In genomic region chr1:87258484-87258883, GRCm38 (mm10) we compare ENCODE assay signal across 9 mouse cellular contexts. TPM values are rescaled to one million over a fixed set of nuclear protein-coding genes. Genes with fewer than 3 reads are reported as not detected.
DNase-seq lines count a peak whose midpoint lies in the region; TF ChIP-seq lines count a peak whose summit lies in the region.
"Had no signal": no experiment of that assay in that cellular context is flagged by ENCODE, and none has a peak within 500 bp of the region (broad histone marks: within the 10 kb centered on the region; RNA-seq: fewer than 3 reads in every experiment).

No protein-coding gene starts in this region.

- DNase-seq in liver, adult 2 months (ENCODE audit: extremely low read depth, low read depth, low spot score) = peak; percentile 72
- DNase-seq in liver = no peak
- peak; percentile 70 for DNase-seq in adrenal gland, postnatal 10 days
- peak; percentile 36 for DNase-seq in embryo, embryonic 10.5 days (ENCODE audit: low spot score)
- DNase-seq in kidney, postnatal 14 days = peak; percentile 61
- no peak for DNase-seq in MN1 (ENCODE audit: low spot score)
- no peak for DNase-seq in spleen, adult 18-20 months

- no peaks in the 10 kb centered on the region for H3K36me3 ChIP-seq in liver, adult 2 months (ENCODE audit: control insufficient read depth, insufficient read depth, low read length)

- H3K27ac ChIP-seq in liver, adult 2 months (replicated peaks; ENCODE audit: insufficient read depth, low read depth, low read length) = no peak overlapping the region

- peaks cover 2% of the 10 kb centered on the region; the same call in 1 of the 2 replicates for H3K4me1 ChIP-seq in liver, adult 2 months (ENCODE audit: control insufficient read depth, insufficient read depth, low read length)

- peak overlapping the region; percentile 43; the same call in 1 of the 2 replicates for H3K9ac ChIP-seq in liver, adult 2 months (ENCODE audit: low read depth, low read length)

- peak; percentile 82 for TF ChIP-seq CTCF in liver, adult 2 months (IDR thresholded peaks at IDR 0.05; ENCODE audit: low read depth, low read length)

- H3K79me2 ChIP-seq in liver, adult 2 months (ENCODE audit: control insufficient read depth, insufficient read depth, low read length) = no peaks in the 10 kb centered on the region

- 7% methylated on average over 14 of the region's 14 CpGs for WGBS in liver, adult 2 months

- no peak for TF ChIP-seq POLR2A in liver, adult 2 months (IDR thresholded peaks at IDR 0.05; ENCODE audit: extremely low read depth, insufficient read depth, low read length)

- no peak overlapping the region; the same call in 1 of the 2 replicates for H3K4me3 ChIP-seq in liver, adult 2 months (ENCODE audit: insufficient read depth, low read depth, low read length)
- H3K4me3 ChIP-seq: megakaryocyte, embryonic 14.5 days had no signal

- peaks cover 9% of the 10 kb centered on the region; the same call in 1 of the 2 replicates for H3K27me3 ChIP-seq in liver, adult 2 months (ENCODE audit: control insufficient read depth, insufficient read depth, low read length)

RNA-seq across cellular contexts. Expression of gene Efhd1, which starts 5.7 kb away (rescaled TPM):
- total RNA-seq in liver, adult 2 months (2014; rRNA removed) = 0.54 TPM in 1 of 2 replicates, not detected in the other
- polyA plus RNA-seq in liver, adult 2 months (2012; rRNA removed) = 0.22 and 0.24 TPM in 2 replicates
- total RNA-seq in adrenal gland, postnatal 10 days (2021) = 100 to 1,000 TPM; 121 to 185 TPM

RNA-seq across cellular contexts. Expression of gene Eif4e2, which starts 44.8 kb away (rescaled TPM):
- 39.3 and 39.4 TPM in 2 replicates for total RNA-seq in liver, adult 2 months (2014; rRNA removed)
- 23.3 and 23.8 TPM in 2 replicates for polyA plus RNA-seq in liver, adult 2 months (2012; rRNA removed)
- total RNA-seq in adrenal gland, postnatal 10 days (2021) = 10 to 100 TPM; 90.6 to 91.7 TPM

RNA-seq across cellular contexts. Expression of gene Chrng, which starts 54.0 kb away (rescaled TPM):
- not detected in 2 replicates for total RNA-seq in liver, adult 2 months (2014; rRNA removed)
- not detected in 2 replicates for polyA plus RNA-seq in liver, adult 2 months (2012; rRNA removed)
- under 1 TPM in 1 of 2 experiments, not detected in 1; 0.30 TPM for total RNA-seq in adrenal gland, postnatal 10 days (2021)
- polyA plus RNA-seq: spleen, adult 2 months had no signal

Comparison
In these comparisons a context has a peak if more than half of its experiments do, and no peak if none do; other contexts are left out.
1. DNase-seq: peak in liver, adult 2 months (single experiment), adrenal gland, postnatal 10 days (single experiment), embryo, embryonic 10.5 days (single experiment) and kidney, postnatal 14 days (single experiment); none in liver (single experiment), MN1 (single experiment) and spleen, adult 18-20 months (0 of 2).
2. RNA of gene Efhd1, which starts 5.7 kb away (total RNA-seq): 121 to 185 TPM in adrenal gland, postnatal 10 days; 0.54 TPM in liver, adult 2 months; every median in the first group is over 10 times any median in the second.